ENCODE assay signal across 14 mouse cellular contexts in genomic region chr5:30665360-30665759, GRCm38 (mm10). TPM values are rescaled to one million over a fixed set of nuclear protein-coding genes. Genes with fewer than 3 reads are reported as not detected.
"Had no signal": no experiment of that assay in that cellular context is flagged by ENCODE, and none has a peak within 500 bp of the region (broad histone marks: within the 10 kb centered on the region; RNA-seq: fewer than 3 reads in every experiment).

No protein-coding gene starts in this region.

- H3K27ac ChIP-seq: midbrain, embryonic 13.5 days; midbrain, embryonic 15.5 days; neural tube, embryonic 12.5 days had no signal

- ATAC-seq: midbrain, embryonic 13.5 days; midbrain, embryonic 15.5 days had no signal

- H3K36me3 ChIP-seq: midbrain, embryonic 15.5 days had no signal

- H3K9me3 ChIP-seq: midbrain, embryonic 13.5 days; midbrain, embryonic 15.5 days; neural tube, embryonic 12.5 days had no signal

- H3K27me3 ChIP-seq: megakaryocyte, embryonic 14.5 days; midbrain, embryonic 13.5 days; midbrain, embryonic 15.5 days; neural tube, embryonic 12.5 days had no signal

- H3K9ac ChIP-seq: lung, embryonic 14.5 days; midbrain, embryonic 13.5 days; midbrain, embryonic 15.5 days; neural tube, embryonic 12.5 days had no signal

- DNase-seq: lung, adult 18-20 months; lung, embryonic 14.5 days; lung, postnatal 10 days; lung, postnatal 4 days; right cerebral cortex, postnatal 14 days; thymus, adult 18-20 months; thymus, postnatal 14 days; thymus, postnatal 36 days had no signal

- H3K4me3 ChIP-seq: neural tube, embryonic 12.5 days had no signal

RNA-seq across cellular contexts. Expression of gene Dpysl5, which starts 46.0 kb away (rescaled TPM):
- total RNA-seq: megakaryocyte progenitor cell, adult 5-6 weeks; neutrophil, adult 5-6 weeks had no signal
